Mouse (Mus musculus) heart, adult 2 months (tissue): ENCODE results near the gene P4ha1.

Experiments
- CTCF ChIP-seq: fragments of 200-600 bp; IDR thresholded peaks from 2 replicates; pipeline ENCODE4 v1.8.1; 2022; ENCODE audit warnings: antibody characterized with exemption, mild to moderate bottlenecking, moderate library complexity
- POLR2A ChIP-seq: fragments of 200-500 bp; IDR thresholded peaks from 2 replicates; pipeline ENCODE4 v1.6.1; 2011; ENCODE audit warnings: mild to moderate bottlenecking, low read depth, low read length, control low read depth; ENCODE audit not compliant: insufficient read depth

GRCm38 (mm10) chr10:59377906-59378305 lies 54.8 kb downstream of the P4ha1 start:
- TF ChIP-seq CTCF (no peak), POLR2A (no peak)
